Mouse (Mus musculus) heart, embryonic 15.5 days (tissue): Measurements from ENCODE around the gene Pwwp2b. TPM values are rescaled to one million over a fixed set of nuclear protein-coding genes. Genes with fewer than 3 reads are reported as not detected.

Experiments used
- ATAC-seq: fragments of 200-750 bp; cut with Nextera tagmentation; replicated peaks from 2 replicates; pipeline ENCODE4 v1.8.0; 2017; ENCODE audit warnings: low read depth, moderate TSS enrichment; ENCODE audit not compliant: insufficient number of reproducible peaks, insufficient read depth, low FRiP score
- H3K27ac ChIP-seq: fragments of 300-500 bp; sonication (generic); 2 replicates; pipeline ENCODE4 v1.5.1; 2015; ENCODE audit warnings: mild to moderate bottlenecking, inconsistent platforms
- H3K27me3 ChIP-seq: fragments of 300-500 bp; sonication (generic); 2 replicates; pipeline ENCODE4 v1.6.1; 2015; ENCODE audit warnings: inconsistent platforms
- H3K36me3 ChIP-seq: fragments of 300-500 bp; sonication (generic); 2 replicates; pipeline ENCODE4 v1.6.1; 2015; ENCODE audit warnings: mild to moderate bottlenecking, inconsistent platforms
- H3K4me1 ChIP-seq: fragments of 300-500 bp; sonication (generic); replicated peaks from 2 replicates; pipeline ENCODE4 v1.6.1; 2015; ENCODE audit warnings: inconsistent platforms
- H3K4me2 ChIP-seq: fragments of 300-500 bp; sonication (generic); 2 replicates; pipeline ENCODE4 v1.6.1; 2015; ENCODE audit warnings: inconsistent platforms, mild to moderate bottlenecking, moderate library complexity
- H3K4me3 ChIP-seq: fragments of 300-500 bp; sonication (generic); 2 replicates; pipeline ENCODE4 v1.5.1; 2015; ENCODE audit warnings: mild to moderate bottlenecking, inconsistent platforms
- H3K9ac ChIP-seq: fragments of 300-500 bp; sonication (generic); 2 replicates; pipeline ENCODE4 v1.6.1; 2015; ENCODE audit warnings: mild to moderate bottlenecking, inconsistent platforms
- H3K9me3 ChIP-seq: fragments of 300-500 bp; sonication (generic); replicated peaks from 2 replicates; pipeline ENCODE4 v1.6.1; 2016; ENCODE audit warnings: inconsistent platforms
- WGBS: fragments of 180-500 bp; shearing (Covaris S2); methylation state at CpG from one replicate; pipeline ENCODE4 v1.1.7; 2015; ENCODE audit warnings: mixed read lengths; 5-methylcytosine and 5-hydroxymethylcytosine counted together
- polyA plus RNA-seq: library from polyadenylated mRNA; unstranded; fragments of >200 nt; fragmentation: Nextera tagmentation; extraction: Ambion mirVana; gene quantifications from 2 replicates; pipeline ENCODE4 v1.2.1, GENCODE M21; 2015

Gene Pwwp2b
- polyA plus RNA-seq, 1 experiment from 2014 or later: 7.0 TPM

DNA sequence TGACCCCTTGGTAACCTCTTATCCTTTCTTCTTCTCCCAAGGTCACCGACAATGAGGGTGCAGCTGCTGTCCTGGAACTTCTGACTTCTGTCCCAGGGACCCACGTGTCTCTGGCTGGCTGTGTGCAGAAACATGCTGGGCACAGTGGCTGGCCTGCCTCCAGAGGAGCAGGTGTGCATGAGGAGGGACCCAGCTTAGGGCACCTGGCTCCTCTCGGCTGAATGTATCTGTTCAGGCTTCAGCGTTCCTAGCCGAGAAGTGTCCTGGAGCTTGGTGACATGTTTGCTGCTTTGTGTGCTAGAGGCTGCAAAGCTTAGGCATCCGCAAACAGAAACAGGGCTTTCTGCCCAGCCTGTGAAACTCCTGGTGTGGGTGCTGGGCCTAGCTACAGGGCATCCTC, 18.1 kb downstream of the Pwwp2b start:
- Histone ChIP-seq H3K9ac (no peak overlapping the region), H3K27me3 (no peaks in the 10 kb centered on the region), H3K4me2 (no peak overlapping the region), H3K9me3 (no peaks in the 10 kb centered on the region), H3K4me1 (peaks cover 42% of the 10 kb centered on the region), H3K36me3 (peaks cover 2% of the 10 kb centered on the region; the same call in 1 of the 2 replicates), H3K4me3 (no peak overlapping the region), H3K27ac (peak overlapping the region; percentile 66)
- WGBS: 62% methylated on average over 6 of the region's 6 CpGs
- no peak for ATAC-seq

GRCm38 (mm10) chr7:139266886-139267870, 18.9 kb downstream of the Pwwp2b start:
- Histone ChIP-seq H3K4me1 (peaks cover 50% of the 10 kb centered on the region), H3K27ac (peak overlapping the region; percentile 66), H3K4me3 (no peak overlapping the region), H3K36me3 (no peaks in the 10 kb centered on the region), H3K27me3 (no peaks in the 10 kb centered on the region), H3K4me2 (no peak overlapping the region), H3K9ac (peak overlapping the region; percentile 23; the same call in 1 of the 2 replicates), H3K9me3 (no peaks in the 10 kb centered on the region)
- ATAC-seq: no peak
- WGBS: 51% methylated on average over 8 of the region's 8 CpGs

- H3K27ac ChIP-seq: no peak overlapping the region
- H3K4me2 ChIP-seq: no peak overlapping the region
- H3K4me1 ChIP-seq: peaks cover 55% of the 10 kb centered on the region
- no peaks in the 10 kb centered on the region for H3K27me3 ChIP-seq
- 75% methylated on average over 1 of the region's 1 CpGs for WGBS
- H3K9ac ChIP-seq: no peak overlapping the region
- H3K4me3 ChIP-seq: no peak overlapping the region
- H3K9me3 ChIP-seq: no peaks in the 10 kb centered on the region
- ATAC-seq: no peak
- H3K36me3 ChIP-seq: no peaks in the 10 kb centered on the region
Measured at GRCm38 (mm10) chr7:139270738-139271137, 22.5 kb downstream of the Pwwp2b start.

DNA sequence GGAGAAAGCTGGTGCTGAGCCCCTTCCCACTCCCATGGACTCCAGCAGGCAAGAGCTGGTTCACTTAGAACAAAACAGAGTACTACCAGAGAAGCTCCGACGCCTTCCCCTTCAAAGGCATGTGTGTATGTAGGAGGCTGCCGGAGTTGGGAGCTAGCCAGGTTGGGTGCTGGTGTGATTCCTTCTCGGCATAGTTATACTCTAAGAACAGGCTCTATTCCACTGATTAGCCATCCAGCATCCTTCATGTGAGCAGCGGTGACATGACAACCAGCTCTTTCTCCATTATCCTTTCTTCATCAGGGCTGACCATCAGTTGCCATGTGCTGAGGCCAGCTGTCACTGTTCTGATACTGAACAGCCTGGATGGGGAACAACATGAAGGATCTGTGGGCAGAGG, 23.6 kb downstream of the Pwwp2b start:
- H3K36me3 ChIP-seq: no peaks in the 10 kb centered on the region
- no peak overlapping the region for H3K4me2 ChIP-seq
- 33% methylated on average over 5 of the region's 5 CpGs for WGBS
- no peaks in the 10 kb centered on the region for H3K27me3 ChIP-seq
- H3K9me3 ChIP-seq: no peaks in the 10 kb centered on the region
- peaks cover 46% of the 10 kb centered on the region for H3K4me1 ChIP-seq
- ATAC-seq: no peak
- H3K4me3 ChIP-seq: no peak overlapping the region
- H3K9ac ChIP-seq: peak overlapping the region; percentile 13; the same call in 1 of the 2 replicates
- peak overlapping the region; percentile 89; the same call in 1 of the 2 replicates for H3K27ac ChIP-seq

DNA sequence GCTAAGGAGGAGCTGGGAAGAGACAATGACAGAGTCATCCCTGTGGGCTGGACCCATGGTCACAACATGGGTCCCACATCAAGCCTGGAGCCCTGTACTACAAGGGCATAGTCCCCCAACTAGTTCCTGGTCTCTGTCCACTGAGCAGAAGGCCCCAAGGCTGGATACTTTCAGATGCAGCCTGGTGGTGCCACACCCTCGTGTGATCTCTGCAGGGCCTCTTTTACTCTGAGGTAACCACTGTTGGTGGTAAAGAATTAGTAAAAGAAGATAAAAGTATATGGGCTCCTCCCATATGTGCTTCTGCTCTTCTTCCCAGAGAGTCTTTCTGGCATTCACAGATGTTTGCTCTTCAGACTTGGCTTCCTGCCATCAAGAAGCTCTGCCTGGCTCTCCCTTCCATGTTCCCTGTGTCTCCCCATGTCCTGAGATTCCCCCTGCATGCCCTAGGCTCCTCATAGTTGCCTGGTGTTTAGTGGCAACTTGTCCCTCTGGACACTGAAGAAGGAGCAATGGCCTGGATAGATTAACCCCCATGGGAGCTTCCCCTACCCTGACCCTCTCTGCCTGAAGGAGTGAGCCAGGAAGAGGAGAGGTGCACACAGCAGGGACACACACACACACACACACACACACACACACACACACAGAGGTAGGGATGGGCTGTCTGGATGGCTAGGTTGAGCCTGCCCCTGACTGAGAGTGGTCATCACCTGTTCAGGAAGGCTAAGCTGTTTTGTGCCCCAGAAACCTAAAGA, 24.5 kb downstream of the Pwwp2b start:
- Histone ChIP-seq H3K27ac (peak overlapping the region; percentile 89), H3K9ac (peak overlapping the region; percentile 18; the same call in 1 of the 2 replicates), H3K4me3 (no peak overlapping the region), H3K27me3 (no peaks in the 10 kb centered on the region), H3K36me3 (no peaks in the 10 kb centered on the region), H3K9me3 (no peaks in the 10 kb centered on the region), H3K4me1 (peaks cover 37% of the 10 kb centered on the region), H3K4me2 (peak overlapping the region; percentile 37; the same call in 1 of the 2 replicates)
- ATAC-seq: peak; percentile 21; the same call in 1 of the 2 replicates
- 14% methylated on average over 1 of the region's 1 CpGs for WGBS

GRCm38 (mm10) chr7:139273397-139273719, 25.1 kb downstream of the Pwwp2b start:
- ATAC-seq: peak; percentile 88
- Histone ChIP-seq H3K27me3 (no peaks in the 10 kb centered on the region), H3K9me3 (no peaks in the 10 kb centered on the region), H3K27ac (peak overlapping the region; percentile 89), H3K36me3 (no peaks in the 10 kb centered on the region), H3K4me2 (peak overlapping the region; percentile 37), H3K4me1 (peaks cover 37% of the 10 kb centered on the region), H3K9ac (peak overlapping the region; percentile 18), H3K4me3 (no peak overlapping the region)
- 0% methylated on average over 2 of the region's 2 CpGs for WGBS

DNA sequence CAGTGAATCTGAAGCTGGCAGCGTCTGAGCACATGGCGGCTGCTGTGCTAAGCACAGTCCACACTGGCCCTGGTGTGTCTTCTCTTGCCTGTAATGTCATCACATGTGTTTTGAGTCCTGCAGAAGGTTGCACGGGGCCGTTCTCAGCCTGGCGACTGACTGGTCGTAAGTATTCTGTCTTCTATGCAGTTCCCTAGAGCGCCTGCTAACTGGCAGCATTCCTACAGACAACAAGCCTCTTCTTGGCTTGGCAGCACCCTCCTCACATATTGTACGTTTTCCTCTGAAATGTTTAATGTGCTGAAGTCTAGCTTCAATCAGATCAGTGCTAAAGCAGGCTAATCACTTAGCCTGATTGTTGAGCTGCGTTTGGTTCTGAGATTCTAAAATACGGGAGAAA, 27.3 kb downstream of the Pwwp2b start:
- no peak for ATAC-seq
- H3K9ac ChIP-seq: no peak overlapping the region
- H3K27me3 ChIP-seq: no peaks in the 10 kb centered on the region
- 45% methylated on average over 10 of the region's 10 CpGs for WGBS
- H3K27ac ChIP-seq: 0 out of 2 replicates have a peak overlapping the region, but pooled peaks have one; percentile 15
- no peak overlapping the region for H3K4me2 ChIP-seq
- H3K36me3 ChIP-seq: no peaks in the 10 kb centered on the region
- H3K4me1 ChIP-seq: peaks cover 52% of the 10 kb centered on the region
- no peak overlapping the region for H3K4me3 ChIP-seq
- H3K9me3 ChIP-seq: no peaks in the 10 kb centered on the region

DNA sequence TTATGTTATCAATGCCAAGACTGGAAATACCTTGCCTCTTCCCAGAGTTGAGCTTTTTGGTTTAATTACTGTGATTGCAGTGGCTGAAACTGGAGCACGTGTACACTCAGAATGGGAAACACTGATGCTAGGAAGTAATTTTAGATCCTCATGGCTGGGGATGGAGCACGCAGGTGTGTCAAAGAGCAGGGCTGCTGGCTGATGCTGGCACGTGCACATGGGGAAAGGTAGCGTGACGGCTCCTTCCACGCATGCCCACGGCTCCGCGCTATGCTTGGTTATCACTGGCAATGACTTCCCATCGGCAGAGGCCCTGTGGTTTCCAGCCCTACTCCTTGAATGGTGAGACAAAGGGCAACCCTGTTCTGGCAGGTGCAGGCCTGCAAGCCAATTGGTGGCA, 27.9 kb downstream of the Pwwp2b start:
- H3K27me3 ChIP-seq: no peaks in the 10 kb centered on the region
- 85% methylated on average over 10 of the region's 10 CpGs for WGBS
- no peak for ATAC-seq
- no peak overlapping the region for H3K4me3 ChIP-seq
- peaks cover 56% of the 10 kb centered on the region for H3K4me1 ChIP-seq
- H3K27ac ChIP-seq: no peak overlapping the region
- H3K4me2 ChIP-seq: no peak overlapping the region
- H3K9me3 ChIP-seq: no peaks in the 10 kb centered on the region
- no peak overlapping the region for H3K9ac ChIP-seq
- no peaks in the 10 kb centered on the region for H3K36me3 ChIP-seq

- H3K36me3 ChIP-seq: no peaks in the 10 kb centered on the region
- no peak overlapping the region for H3K27ac ChIP-seq
- H3K4me3 ChIP-seq: no peak overlapping the region
- WGBS: 80% methylated on average over 7 of the region's 7 CpGs
- H3K9ac ChIP-seq: no peak overlapping the region
- H3K4me1 ChIP-seq: peaks cover 46% of the 10 kb centered on the region
- H3K27me3 ChIP-seq: no peaks in the 10 kb centered on the region
- H3K4me2 ChIP-seq: no peak overlapping the region
- H3K9me3 ChIP-seq: no peaks in the 10 kb centered on the region
- ATAC-seq: no peak
Measured at GRCm38 (mm10) chr7:139277536-139277935, 29.3 kb downstream of the Pwwp2b start.

GRCm38 (mm10) chr7:139279571-139279970, 31.3 kb downstream of the Pwwp2b start:
- Histone ChIP-seq H3K36me3 (no peaks in the 10 kb centered on the region), H3K9ac (no peak overlapping the region), H3K4me3 (no peak overlapping the region), H3K27ac (no peak overlapping the region), H3K4me2 (no peak overlapping the region), H3K27me3 (no peaks in the 10 kb centered on the region), H3K4me1 (peaks cover 30% of the 10 kb centered on the region), H3K9me3 (no peaks in the 10 kb centered on the region)
- 68% methylated on average over 5 of the region's 5 CpGs for WGBS
- no peak for ATAC-seq

DNA sequence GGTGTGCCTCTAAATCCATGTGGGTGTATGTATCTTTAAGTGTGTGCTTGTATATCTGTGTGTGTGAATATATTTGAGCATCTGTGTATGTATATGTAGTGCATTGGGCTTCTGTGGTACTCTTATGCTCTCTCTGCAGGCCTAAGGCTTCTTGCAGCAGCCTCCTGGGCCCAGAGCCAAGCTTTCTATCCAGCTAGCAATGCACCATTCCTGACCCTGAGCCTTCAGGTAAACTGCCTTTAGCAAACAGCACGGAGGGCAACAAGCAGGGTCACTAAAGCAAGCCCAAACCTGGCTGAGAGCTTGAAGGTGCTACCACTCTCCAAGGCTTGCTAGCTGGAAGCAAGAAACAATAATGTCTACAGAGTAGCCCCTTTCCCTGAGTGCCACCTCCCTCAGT, 31.8 kb downstream of the Pwwp2b start:
- Histone ChIP-seq H3K36me3 (no peaks in the 10 kb centered on the region), H3K9me3 (no peaks in the 10 kb centered on the region), H3K4me1 (peaks cover 30% of the 10 kb centered on the region), H3K4me3 (no peak overlapping the region), H3K9ac (no peak overlapping the region), H3K4me2 (no peak overlapping the region), H3K27me3 (no peaks in the 10 kb centered on the region), H3K27ac (no peak overlapping the region)
- ATAC-seq: no peak
- WGBS: 52% methylated on average over 1 of the region's 1 CpGs
